Mouse (Mus musculus): Measurements from ENCODE around the gene Rftn2. TPM values are rescaled to one million over a fixed set of nuclear protein-coding genes. Genes with fewer than 3 reads are reported as not detected.
A peak's percentile ranks its signal among the peaks of the same experiment; 100 is the strongest.

Rftn2 gene
- polyA plus RNA-seq, 1 experiment from 2014 or later: 9.4 TPM

GRCm38 (mm10) chr1:55217191-55217590, 9.4 kb downstream of the Rftn2 start:
- H3K9me3 ChIP-seq (ENCODE audit: control insufficient read depth, low read length): no peaks in the 10 kb centered on the region
- H3K4me2 ChIP-seq (ENCODE audit: low read length): no peak overlapping the region
- no peaks in the 10 kb centered on the region for H3K36me3 ChIP-seq (ENCODE audit: control insufficient read depth, insufficient read depth, low read length)
- no peak overlapping the region for H3K9ac ChIP-seq (ENCODE audit: low read length)
- ATAC-seq (replicated peaks; ENCODE audit: low FRiP score, low TSS enrichment, low read depth) (no peak), DNase-seq (ENCODE audit: low spot score) (no peak)
- peaks cover 6% of the 10 kb centered on the region; the same call in 1 of the 2 replicates for H3K4me1 ChIP-seq (replicated peaks; ENCODE audit: control insufficient read depth, insufficient read depth, low read length)
- no peak overlapping the region for H3K27ac ChIP-seq (ENCODE audit: low read depth)
- 47% methylated on average over 2 of the region's 2 CpGs for WGBS
- H3K27me3 ChIP-seq (replicated peaks; ENCODE audit: control insufficient read depth, insufficient read depth, low read length): no peaks in the 10 kb centered on the region
- no peak overlapping the region for H3K4me3 ChIP-seq (ENCODE audit: low read depth, low read length)

DNA sequence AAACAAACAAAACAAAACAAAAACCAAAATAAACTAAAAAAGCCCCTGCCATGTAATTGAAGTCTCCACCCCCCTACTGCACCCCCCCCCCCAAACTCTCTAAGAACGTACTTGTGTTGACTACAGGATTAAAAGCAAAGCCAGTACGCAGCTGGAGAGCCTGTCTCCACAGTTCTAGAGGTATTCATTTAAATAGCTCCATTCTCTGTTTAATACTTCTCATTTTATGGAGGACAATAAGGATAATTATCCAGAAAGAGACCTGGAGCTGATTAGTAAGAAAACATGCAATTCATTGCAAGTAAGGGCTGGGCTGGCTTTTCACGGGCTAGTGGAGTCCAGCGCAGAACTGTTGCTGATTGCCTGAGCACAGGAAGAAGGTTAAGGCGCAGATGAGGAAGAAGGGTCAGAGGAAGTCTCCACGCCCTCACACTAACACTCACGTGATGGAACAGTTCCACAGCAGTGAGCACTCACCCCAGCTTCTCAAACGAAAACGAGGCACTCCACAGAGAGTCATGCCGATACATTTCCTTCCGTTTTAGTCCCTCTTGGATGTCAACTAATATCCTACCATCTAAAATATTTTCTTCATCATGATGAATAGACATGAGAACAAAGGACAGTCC, 11.3 kb downstream of the Rftn2 start:
- Histone ChIP-seq H3K27ac (ENCODE audit: low read depth) (no peak overlapping the region), H3K9me3 (ENCODE audit: control insufficient read depth, low read length) (no peaks in the 10 kb centered on the region), H3K4me1 (replicated peaks; ENCODE audit: control insufficient read depth, insufficient read depth, low read length) (no peaks in the 10 kb centered on the region), H3K27me3 (replicated peaks; ENCODE audit: control insufficient read depth, insufficient read depth, low read length) (no peaks in the 10 kb centered on the region), H3K4me2 (ENCODE audit: low read length) (no peak overlapping the region), H3K36me3 (ENCODE audit: control insufficient read depth, insufficient read depth, low read length) (no peaks in the 10 kb centered on the region), H3K4me3 (ENCODE audit: low read depth, low read length) (no peak overlapping the region), H3K9ac (ENCODE audit: low read length) (no peak overlapping the region)
- DNase-seq (ENCODE audit: low spot score): no peak
- no peak for ATAC-seq (replicated peaks; ENCODE audit: low FRiP score, low TSS enrichment, low read depth)
- WGBS: 74% methylated on average over 11 of the region's 11 CpGs

DNA sequence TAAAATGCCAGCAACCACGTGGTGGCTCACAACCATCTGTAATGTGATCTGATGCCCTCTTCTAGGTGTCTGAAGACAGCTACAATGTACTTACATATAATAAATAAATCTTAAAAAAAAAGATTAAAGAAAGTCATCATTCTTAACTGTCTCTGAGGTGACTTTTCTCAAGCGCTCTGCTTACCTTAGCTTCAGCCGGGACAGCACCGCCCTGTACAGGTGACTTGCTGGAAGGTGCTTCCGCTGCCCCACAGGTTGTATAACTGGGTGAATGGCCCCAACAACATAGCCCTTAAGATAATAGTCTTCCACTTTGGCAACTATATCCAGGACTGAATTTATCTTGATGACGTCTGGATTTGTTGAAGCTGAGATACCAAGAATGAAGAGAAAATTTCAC, 12.6 kb downstream of the Rftn2 start:
- Histone ChIP-seq H3K27ac (ENCODE audit: low read depth) (no peak overlapping the region), H3K4me2 (ENCODE audit: low read length) (no peak overlapping the region), H3K9me3 (ENCODE audit: control insufficient read depth, low read length) (no peaks in the 10 kb centered on the region), H3K36me3 (ENCODE audit: control insufficient read depth, insufficient read depth, low read length) (no peaks in the 10 kb centered on the region), H3K27me3 (replicated peaks; ENCODE audit: control insufficient read depth, insufficient read depth, low read length) (no peaks in the 10 kb centered on the region), H3K4me3 (ENCODE audit: low read depth, low read length) (no peak overlapping the region), H3K9ac (ENCODE audit: low read length) (no peak overlapping the region), H3K4me1 (replicated peaks; ENCODE audit: control insufficient read depth, insufficient read depth, low read length) (no peaks in the 10 kb centered on the region)
- DNase-seq (ENCODE audit: low spot score): no peak
- WGBS: 77% methylated on average over 6 of the region's 6 CpGs
- no peak for ATAC-seq (replicated peaks; ENCODE audit: low FRiP score, low TSS enrichment, low read depth)

- Histone ChIP-seq H3K27ac (ENCODE audit: low read depth) (no peak overlapping the region), H3K9ac (ENCODE audit: low read length) (no peak overlapping the region), H3K4me1 (replicated peaks; ENCODE audit: control insufficient read depth, insufficient read depth, low read length) (no peaks in the 10 kb centered on the region), H3K27me3 (replicated peaks; ENCODE audit: control insufficient read depth, insufficient read depth, low read length) (no peaks in the 10 kb centered on the region), H3K36me3 (ENCODE audit: control insufficient read depth, insufficient read depth, low read length) (no peaks in the 10 kb centered on the region), H3K4me3 (ENCODE audit: low read depth, low read length) (no peak overlapping the region), H3K9me3 (ENCODE audit: control insufficient read depth, low read length) (no peaks in the 10 kb centered on the region), H3K4me2 (ENCODE audit: low read length) (no peak overlapping the region)
- 32% methylated on average over 6 of the region's 6 CpGs for WGBS
- DNase-seq (ENCODE audit: low spot score) (no peak), ATAC-seq (replicated peaks; ENCODE audit: low FRiP score, low TSS enrichment, low read depth) (0 out of 2 replicates have a peak, but pooled peaks have one; percentile 55)
Measured at GRCm38 (mm10) chr1:55213475-55213874, 13.1 kb downstream of the Rftn2 start.

GRCm38 (mm10) chr1:55212771-55213170, 13.8 kb downstream of the Rftn2 start:
- WGBS: 81% methylated on average over 4 of the region's 4 CpGs
- H3K4me3 ChIP-seq (ENCODE audit: low read depth, low read length): no peak overlapping the region
- H3K36me3 ChIP-seq (ENCODE audit: control insufficient read depth, insufficient read depth, low read length): no peaks in the 10 kb centered on the region
- H3K4me1 ChIP-seq (replicated peaks; ENCODE audit: control insufficient read depth, insufficient read depth, low read length): no peaks in the 10 kb centered on the region
- no peak overlapping the region for H3K27ac ChIP-seq (ENCODE audit: low read depth)
- no peak overlapping the region for H3K9ac ChIP-seq (ENCODE audit: low read length)
- DNase-seq (ENCODE audit: low spot score): no peak
- no peaks in the 10 kb centered on the region for H3K9me3 ChIP-seq (ENCODE audit: control insufficient read depth, low read length)
- ATAC-seq (replicated peaks; ENCODE audit: low FRiP score, low TSS enrichment, low read depth): no peak
- H3K27me3 ChIP-seq (replicated peaks; ENCODE audit: control insufficient read depth, insufficient read depth, low read length): no peaks in the 10 kb centered on the region
- no peak overlapping the region for H3K4me2 ChIP-seq (ENCODE audit: low read length)

DNA sequence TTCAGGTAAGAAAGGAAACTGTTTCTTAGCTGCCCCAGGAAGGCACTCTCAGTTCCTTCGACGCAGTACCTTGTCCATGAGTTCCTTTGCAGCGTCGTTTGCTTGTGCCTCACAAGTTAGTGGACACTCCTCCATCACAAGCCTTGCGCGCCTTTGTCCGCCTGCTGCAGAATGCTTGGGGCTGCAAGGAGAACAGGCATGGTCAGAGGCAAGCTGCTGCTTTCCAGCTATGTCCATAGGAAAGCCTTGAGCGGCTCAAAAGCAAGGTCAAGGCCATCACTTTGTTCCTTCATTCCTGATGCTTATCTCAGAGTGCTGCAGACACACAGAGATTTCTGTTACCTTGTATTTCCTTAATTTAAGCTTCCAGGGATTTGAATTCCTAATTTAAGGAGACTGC, 15.5 kb downstream of the Rftn2 start:
- Histone ChIP-seq H3K27ac (ENCODE audit: low read depth) (no peak overlapping the region), H3K27me3 (replicated peaks; ENCODE audit: control insufficient read depth, insufficient read depth, low read length) (no peaks in the 10 kb centered on the region), H3K9me3 (ENCODE audit: control insufficient read depth, low read length) (no peaks in the 10 kb centered on the region), H3K4me1 (replicated peaks; ENCODE audit: control insufficient read depth, insufficient read depth, low read length) (no peaks in the 10 kb centered on the region), H3K36me3 (ENCODE audit: control insufficient read depth, insufficient read depth, low read length) (no peaks in the 10 kb centered on the region), H3K4me3 (ENCODE audit: low read depth, low read length) (no peak overlapping the region), H3K4me2 (ENCODE audit: low read length) (no peak overlapping the region), H3K9ac (ENCODE audit: low read length) (no peak overlapping the region)
- DNase-seq (ENCODE audit: low spot score): no peak
- WGBS: 80% methylated on average over 8 of the region's 8 CpGs
- no peak for ATAC-seq (replicated peaks; ENCODE audit: low FRiP score, low TSS enrichment, low read depth)

DNA sequence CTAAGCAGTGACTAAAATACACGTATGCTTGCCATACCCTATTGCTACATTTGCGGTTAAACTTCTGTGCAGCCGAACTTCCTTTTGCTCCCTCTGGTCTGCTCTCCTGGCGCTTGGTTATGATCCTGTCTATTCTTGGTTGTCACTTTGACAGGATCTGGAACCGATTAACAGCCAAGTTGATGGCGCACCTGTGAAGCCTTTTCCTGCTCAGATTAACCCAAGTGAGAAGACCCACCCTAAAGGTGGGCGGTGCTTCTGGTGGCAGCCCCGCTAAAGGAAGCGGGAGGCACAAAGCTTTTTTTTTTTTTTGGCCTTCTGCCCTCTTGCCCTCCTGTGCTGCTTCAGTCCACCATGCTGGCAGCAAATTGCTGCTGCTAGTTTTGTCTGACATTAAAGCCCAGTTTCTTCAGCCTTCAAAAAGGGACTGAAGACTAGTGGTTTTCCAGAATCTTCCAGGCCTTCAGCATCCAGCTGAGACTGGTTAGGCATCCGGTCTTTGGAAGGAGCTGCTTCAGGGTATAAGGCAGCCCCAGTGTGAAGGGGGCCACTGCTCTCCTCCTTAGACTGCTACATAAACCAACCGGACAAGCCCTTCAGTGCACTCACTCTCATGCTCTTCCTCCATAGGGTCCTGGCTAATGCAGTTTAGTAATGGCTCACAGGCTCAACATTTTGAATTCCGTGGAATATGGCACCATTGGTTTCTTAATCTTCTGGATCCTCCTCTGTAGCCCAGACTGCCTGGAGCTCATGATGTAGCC, 16.2 kb downstream of the Rftn2 start:
- DNase-seq (ENCODE audit: low spot score) (no peak), ATAC-seq (replicated peaks; ENCODE audit: low FRiP score, low TSS enrichment, low read depth) (0 out of 2 replicates have a peak, but pooled peaks have one; percentile 43)
- Histone ChIP-seq H3K36me3 (ENCODE audit: control insufficient read depth, insufficient read depth, low read length) (no peaks in the 10 kb centered on the region), H3K9me3 (ENCODE audit: control insufficient read depth, low read length) (no peaks in the 10 kb centered on the region), H3K9ac (ENCODE audit: low read length) (no peak overlapping the region), H3K4me3 (ENCODE audit: low read depth, low read length) (no peak overlapping the region), H3K27me3 (replicated peaks; ENCODE audit: control insufficient read depth, insufficient read depth, low read length) (no peaks in the 10 kb centered on the region), H3K4me2 (ENCODE audit: low read length) (no peak overlapping the region), H3K27ac (ENCODE audit: low read depth) (no peak overlapping the region), H3K4me1 (replicated peaks; ENCODE audit: control insufficient read depth, insufficient read depth, low read length) (no peaks in the 10 kb centered on the region)
- WGBS: 53% methylated on average over 12 of the region's 12 CpGs

DNA sequence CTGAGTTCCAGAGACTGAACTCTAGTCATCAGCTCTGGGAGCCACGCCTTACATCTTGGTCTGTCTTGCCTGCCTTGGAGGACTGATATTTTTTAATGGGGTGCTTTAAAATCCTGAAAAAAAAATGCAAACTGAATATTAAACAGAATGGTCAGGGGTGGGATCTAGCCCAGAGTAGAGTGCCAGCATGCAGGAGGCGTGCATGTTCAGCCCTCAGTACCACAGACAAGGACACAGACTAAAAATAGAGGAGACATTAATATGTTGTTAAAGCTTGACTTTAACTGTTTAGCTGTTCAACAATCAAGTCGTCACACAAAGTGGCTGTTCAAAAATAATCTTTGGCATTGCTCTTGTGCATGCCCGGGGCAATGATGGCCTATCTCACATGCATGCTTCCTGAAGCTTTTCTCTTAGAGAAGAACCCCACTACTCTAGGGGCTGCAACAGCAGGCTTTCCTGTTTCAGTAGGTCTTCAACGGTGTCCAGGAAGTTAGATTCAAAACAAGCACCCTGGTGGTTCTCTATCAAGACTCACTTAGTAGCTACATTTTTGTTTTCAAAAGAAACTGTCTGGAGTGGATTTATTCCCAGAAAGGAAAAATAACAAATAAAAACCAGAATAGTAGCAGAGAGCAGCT, 18.0 kb downstream of the Rftn2 start:
- Histone ChIP-seq H3K36me3 (ENCODE audit: control insufficient read depth, insufficient read depth, low read length) (no peaks in the 10 kb centered on the region), H3K4me1 (replicated peaks; ENCODE audit: control insufficient read depth, insufficient read depth, low read length) (no peaks in the 10 kb centered on the region), H3K27ac (ENCODE audit: low read depth) (no peak overlapping the region), H3K9me3 (ENCODE audit: control insufficient read depth, low read length) (no peaks in the 10 kb centered on the region), H3K4me2 (ENCODE audit: low read length) (no peak overlapping the region), H3K9ac (ENCODE audit: low read length) (no peak overlapping the region), H3K4me3 (ENCODE audit: low read depth, low read length) (no peak overlapping the region), H3K27me3 (replicated peaks; ENCODE audit: control insufficient read depth, insufficient read depth, low read length) (no peaks in the 10 kb centered on the region)
- no peak for DNase-seq (ENCODE audit: low spot score)
- ATAC-seq (replicated peaks; ENCODE audit: low FRiP score, low TSS enrichment, low read depth): no peak
- 75% methylated on average over 5 of the region's 5 CpGs for WGBS

Measured in intestine, embryonic 14.5 days (tissue).